Mouse (Mus musculus): ENCODE measurements at regions not wholly inside any gene's neighbourhood (a gene's known extent, or its start where the extent isn't known, plus 50 kb on each side); places are given as distances from the start of the nearest gene placed in this dataset.

DNA sequence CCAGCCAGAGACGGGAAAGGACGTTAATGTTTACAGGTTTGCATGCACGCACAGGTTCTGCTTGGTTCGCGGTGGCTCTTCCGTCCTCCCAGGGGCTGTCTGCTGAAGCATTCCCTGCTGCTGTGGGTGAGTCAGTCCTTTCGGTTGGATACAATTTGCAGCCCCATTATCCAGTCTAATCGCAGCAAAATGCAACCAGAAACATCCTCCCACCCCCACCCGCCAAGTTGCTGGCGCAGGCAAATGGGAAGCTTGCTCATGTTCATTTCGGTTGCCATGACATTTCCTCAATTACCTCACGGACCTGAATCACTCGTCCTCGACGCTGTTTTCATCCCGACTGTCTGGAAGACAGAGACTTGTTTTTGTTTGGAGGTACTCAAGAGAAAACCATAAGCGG lies 449.7 kb downstream of the Klf5 start:
- no peak for TF ChIP-seq CTCF (IDR thresholded peaks at IDR 0.05; ENCODE audit: low read depth)
- no peak for TF ChIP-seq EP300 (IDR thresholded peaks at IDR 0.05; ENCODE audit: low read depth)

All from liver, postnatal 0 days (tissue).